Mouse (Mus musculus): ENCODE measurements around the gene Wdr70.
A peak's percentile ranks its signal among the peaks of the same experiment; 100 is the strongest.
"Not testable (repeated sequence)": the region's sequence is repeated elsewhere in the genome, so short reads cannot be mapped to it uniquely, and the experiment has no call there.

Wdr70 gene

GRCm38 (mm10) chr15:8098774-8099749, at the start of gene Wdr70:
TSS of gene Wdr70 (minus strand) at chr15:8099209.
- peak; percentile 97 for DNase-seq

- no peak for DNase-seq
Observed at GRCm38 (mm10) chr15:8135606-8136005, 36.6 kb upstream of the Wdr70 start.

GRCm38 (mm10) chr15:8131761-8132160, 32.8 kb upstream of the Wdr70 start:
- DNase-seq, result no peak

GRCm38 (mm10) chr15:8131268-8131667, 32.3 kb upstream of the Wdr70 start:
- no peak for DNase-seq

GRCm38 (mm10) chr15:8129281-8129680, 30.3 kb upstream of the Wdr70 start:
- no peak for DNase-seq

GRCm38 (mm10) chr15:8109782-8110181, 10.8 kb upstream of the Wdr70 start:
- no peak for DNase-seq

- peak; percentile 87 for DNase-seq
Observed at GRCm38 (mm10) chr15:8108966-8109743, 10.1 kb upstream of the Wdr70 start, which contains the start of gene Nup155. TSS of gene Nup155 (plus strand) at chr15:8109273.

- DNase-seq, result no peak
Observed at GRCm38 (mm10) chr15:8108360-8108965, 9.5 kb upstream of the Wdr70 start.

GRCm38 (mm10) chr15:8101975-8102542, 3.0 kb upstream of the Wdr70 start:
- not testable (repeated sequence) for DNase-seq

GRCm38 (mm10) chr15:8097853-8098252, 1.2 kb downstream of the Wdr70 start:
- peak; percentile 84 for DNase-seq

- DNase-seq, result not testable (repeated sequence)
Observed at GRCm38 (mm10) chr15:8092668-8093067, 6.3 kb downstream of the Wdr70 start.

- DNase-seq, result no peak
Observed at GRCm38 (mm10) chr15:8090685-8091084, 8.3 kb downstream of the Wdr70 start.

GRCm38 (mm10) chr15:8088715-8089114, 10.3 kb downstream of the Wdr70 start:
- no peak for DNase-seq

GRCm38 (mm10) chr15:8087293-8087692, 11.7 kb downstream of the Wdr70 start:
- DNase-seq, result no peak

GRCm38 (mm10) chr15:8082139-8082538, 16.9 kb downstream of the Wdr70 start:
- no peak for DNase-seq

GRCm38 (mm10) chr15:8073159-8073558, 25.9 kb downstream of the Wdr70 start:
- DNase-seq, result not testable (repeated sequence)

- DNase-seq, result no peak
Observed at GRCm38 (mm10) chr15:8065221-8065620, 33.8 kb downstream of the Wdr70 start.

GRCm38 (mm10) chr15:8051177-8051576, 47.8 kb downstream of the Wdr70 start:
- DNase-seq, result no peak

- no peak for DNase-seq
Observed at GRCm38 (mm10) chr15:8039834-8040233, 59.2 kb downstream of the Wdr70 start.

- DNase-seq, result no peak
Observed at GRCm38 (mm10) chr15:8038457-8038856, 60.6 kb downstream of the Wdr70 start.

GRCm38 (mm10) chr15:8037825-8038224, 61.2 kb downstream of the Wdr70 start:
- DNase-seq, result no peak

- DNase-seq, result no peak
Observed at GRCm38 (mm10) chr15:8031211-8031610, 67.8 kb downstream of the Wdr70 start.

- no peak for DNase-seq
Observed at GRCm38 (mm10) chr15:8030643-8031042, 68.4 kb downstream of the Wdr70 start.

Data from thymus, postnatal 14 days (tissue).